Mouse (Mus musculus) heart, postnatal 10 days (tissue): ENCODE results near the gene Cldn19. TPM values are rescaled to one million over a fixed set of nuclear protein-coding genes. Genes with fewer than 3 reads are reported as not detected.
A peak's percentile ranks its signal among the peaks of the same experiment; 100 is the strongest.
"Not testable (repeated sequence)": the region's sequence is repeated elsewhere in the genome, so short reads cannot be mapped to it uniquely, and the experiment has no call there.

Experiments used
- DNase-seq, 2 experiments: peaks; one replicate each; pipeline ENCODE4 v3.0.0; 2021
- intact Hi-C: fragments of 180-260 bp; cut with DNase I; formaldehyde crosslinking; loops from one replicate; pipeline ENCODE4 v1.15.1; 2025
- total RNA-seq, 2 experiments: library from RNA; stranded (reverse); gene quantifications; 2 replicates each; pipeline ENCODE4 v1.2.3; 2021

Gene Cldn19
- total RNA-seq, 2 experiments from 2014 or later = 0.17 to 0.43 TPM

DNA sequence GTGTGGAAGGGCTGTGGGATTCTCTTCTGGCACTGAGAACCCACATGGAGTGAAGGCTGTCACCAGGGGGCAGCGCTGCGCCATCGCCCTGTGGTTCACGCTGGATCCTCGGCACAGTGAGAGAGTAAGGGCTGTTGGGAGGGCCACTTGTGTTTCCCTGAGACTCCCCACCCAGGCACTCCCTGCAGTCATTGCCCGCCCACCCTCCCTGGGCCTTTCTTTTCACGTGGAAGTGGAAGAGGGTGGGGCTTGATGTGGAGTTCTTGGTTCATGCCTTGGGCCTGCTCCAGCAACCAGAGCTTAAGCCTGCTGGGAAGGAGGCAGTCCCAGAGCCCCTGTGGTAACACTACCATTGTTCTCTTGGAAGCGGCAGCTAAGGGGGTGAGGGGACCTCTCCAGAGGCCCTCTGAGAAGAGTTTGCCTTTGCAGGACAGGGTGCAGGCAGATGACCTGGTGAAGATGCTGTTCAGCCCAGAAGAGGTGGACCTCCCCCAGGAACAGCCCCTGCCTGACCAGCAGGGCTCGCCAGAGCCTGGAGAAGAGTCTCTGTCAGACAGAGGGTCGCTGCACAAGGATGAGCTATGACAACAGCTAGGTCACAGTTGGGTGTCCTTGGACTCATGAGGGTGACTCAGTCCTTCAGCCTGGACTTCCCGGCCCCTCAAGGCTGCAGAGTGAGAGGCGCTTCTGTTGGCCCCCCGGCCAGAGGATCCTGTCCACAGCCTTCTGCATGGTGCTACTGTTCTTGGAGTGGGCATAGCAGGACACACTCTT lies 7.6 kb upstream of the Cldn19 start:
- DNase-seq = peak; percentile 83 to 88
- intact Hi-C loops = loop anchor here (1.0 to 10.0 kb wide), 8 partner anchors 28 to 567 kb away; partner anchors contain the start of genes Foxj3, Frg2f1 and Ppih

DNA sequence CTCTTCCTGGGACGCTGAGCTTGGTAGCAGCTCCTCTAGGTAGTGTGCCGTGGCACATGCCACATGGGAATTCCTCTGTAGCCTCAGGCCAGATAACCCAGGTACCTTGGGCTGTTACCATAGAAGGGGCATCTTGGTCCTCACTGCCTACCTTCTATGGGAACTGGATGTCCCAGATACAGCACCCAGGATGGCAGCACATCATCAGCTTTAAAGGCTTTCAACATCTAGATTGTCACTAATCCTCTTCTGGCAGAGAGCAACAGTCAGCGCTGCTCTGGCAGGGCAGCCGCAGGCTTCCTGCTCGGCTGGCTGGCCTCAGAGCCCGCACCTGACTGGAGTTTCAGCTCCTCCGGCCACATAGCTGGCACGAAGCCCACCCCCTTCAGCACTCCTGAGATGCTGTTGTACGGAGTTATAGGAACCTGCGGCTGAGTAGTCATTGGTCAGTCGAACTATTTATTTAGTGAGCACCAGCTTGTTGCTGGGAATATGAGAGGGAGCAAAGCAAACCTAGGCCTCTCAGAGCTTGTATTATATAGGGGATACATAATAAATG lies 6.7 kb upstream of the Cldn19 start:
- no peak for DNase-seq
- intact Hi-C loops = loop anchor here (5.0 to 10.0 kb wide), 5 partner anchors 74 to 566 kb away; partner anchors contain the start of genes Foxj3, Frg2f1 and Ppih

DNA sequence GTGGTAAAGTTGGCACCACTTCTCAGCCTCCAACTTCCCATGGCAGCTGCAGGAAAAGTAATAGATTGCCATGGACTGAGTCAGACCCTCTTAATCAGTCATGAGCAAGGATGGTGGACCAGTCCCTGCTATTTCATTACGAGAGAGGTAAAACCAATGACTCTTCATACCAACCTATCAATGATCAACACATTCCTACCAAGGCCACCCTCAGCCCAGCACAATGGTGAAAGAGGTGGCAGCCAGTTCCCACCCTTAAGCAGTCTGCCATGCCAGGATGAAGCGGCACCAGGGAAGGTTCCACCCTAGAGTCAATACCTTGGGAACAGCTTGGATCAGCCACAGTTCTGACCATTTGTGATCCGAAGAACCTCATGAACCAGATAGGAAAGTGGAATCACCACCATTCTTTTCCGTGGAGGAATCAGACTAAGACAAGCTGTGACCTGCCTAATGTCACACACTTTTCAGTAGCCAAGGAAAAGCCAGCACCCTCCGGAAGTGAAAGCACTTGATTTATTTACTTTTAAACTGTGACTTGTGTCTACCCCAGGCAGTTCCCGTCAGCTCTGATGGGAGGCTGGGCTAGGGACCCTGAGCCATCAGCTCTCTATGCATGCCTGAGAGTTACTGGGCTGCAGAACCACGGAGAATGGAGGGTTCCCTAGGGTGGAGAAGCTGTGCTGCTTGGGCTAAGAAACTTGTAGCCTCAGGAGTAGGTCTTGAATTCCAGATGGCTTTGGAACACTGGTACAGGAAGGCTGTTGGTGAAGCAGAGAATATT lies 3.0 kb upstream of the Cldn19 start:
- intact Hi-C loops = no loop called here
- DNase-seq = no peak

DNA sequence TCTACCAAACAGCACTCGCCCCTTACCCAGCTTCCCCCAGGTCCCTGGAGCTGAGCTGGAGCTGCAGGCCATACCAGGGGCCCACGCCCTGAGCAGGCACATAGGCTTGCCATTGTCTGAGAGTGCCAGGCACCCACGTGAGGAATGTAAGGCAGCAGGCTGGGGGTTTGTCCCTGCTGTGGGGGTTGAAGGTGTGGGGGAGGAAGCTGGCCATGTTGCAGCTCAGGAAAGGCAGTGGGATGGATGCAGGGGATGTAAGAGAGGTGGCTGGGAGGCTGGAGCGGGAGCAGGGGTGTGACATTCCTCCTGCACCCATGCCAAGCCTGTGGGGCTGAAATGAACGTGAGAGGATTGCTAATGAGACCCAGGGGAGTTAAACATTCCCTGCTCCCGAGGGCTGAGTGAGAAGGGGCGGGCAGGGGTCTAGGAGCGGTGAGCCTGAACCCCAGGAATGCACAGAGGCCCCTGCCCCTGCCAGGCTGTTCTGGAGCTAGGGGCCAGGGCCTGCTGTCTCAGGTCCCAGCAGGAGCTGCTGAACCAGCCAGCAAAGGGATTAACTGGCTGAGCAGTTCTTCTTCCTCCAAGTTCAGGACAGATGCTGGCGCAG lies 1.1 kb upstream of the Cldn19 start:
- no peak for DNase-seq
- intact Hi-C loops = no loop called here

DNA sequence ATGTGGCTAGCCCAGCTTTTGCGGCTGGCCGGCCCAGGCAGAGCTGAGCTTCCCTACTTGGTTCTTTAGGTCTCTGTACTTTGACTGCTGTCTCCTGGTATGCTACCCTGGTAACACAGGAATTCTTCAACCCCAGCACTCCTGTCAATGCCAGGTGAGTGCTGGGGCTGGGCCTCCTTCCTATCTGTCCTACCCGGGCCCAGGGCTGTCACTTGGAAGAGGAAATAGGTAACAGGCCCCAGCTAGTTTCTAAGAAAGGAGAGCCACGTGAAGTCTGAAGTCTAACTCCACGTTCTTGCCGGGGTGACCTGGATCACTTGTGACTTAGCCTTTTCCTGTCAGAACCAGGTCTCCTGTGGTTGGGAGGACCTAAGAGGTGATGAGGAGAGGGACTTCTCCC lies 1.9 kb downstream of the Cldn19 start:
- no peak for DNase-seq
- intact Hi-C loops = no loop called here

DNA sequence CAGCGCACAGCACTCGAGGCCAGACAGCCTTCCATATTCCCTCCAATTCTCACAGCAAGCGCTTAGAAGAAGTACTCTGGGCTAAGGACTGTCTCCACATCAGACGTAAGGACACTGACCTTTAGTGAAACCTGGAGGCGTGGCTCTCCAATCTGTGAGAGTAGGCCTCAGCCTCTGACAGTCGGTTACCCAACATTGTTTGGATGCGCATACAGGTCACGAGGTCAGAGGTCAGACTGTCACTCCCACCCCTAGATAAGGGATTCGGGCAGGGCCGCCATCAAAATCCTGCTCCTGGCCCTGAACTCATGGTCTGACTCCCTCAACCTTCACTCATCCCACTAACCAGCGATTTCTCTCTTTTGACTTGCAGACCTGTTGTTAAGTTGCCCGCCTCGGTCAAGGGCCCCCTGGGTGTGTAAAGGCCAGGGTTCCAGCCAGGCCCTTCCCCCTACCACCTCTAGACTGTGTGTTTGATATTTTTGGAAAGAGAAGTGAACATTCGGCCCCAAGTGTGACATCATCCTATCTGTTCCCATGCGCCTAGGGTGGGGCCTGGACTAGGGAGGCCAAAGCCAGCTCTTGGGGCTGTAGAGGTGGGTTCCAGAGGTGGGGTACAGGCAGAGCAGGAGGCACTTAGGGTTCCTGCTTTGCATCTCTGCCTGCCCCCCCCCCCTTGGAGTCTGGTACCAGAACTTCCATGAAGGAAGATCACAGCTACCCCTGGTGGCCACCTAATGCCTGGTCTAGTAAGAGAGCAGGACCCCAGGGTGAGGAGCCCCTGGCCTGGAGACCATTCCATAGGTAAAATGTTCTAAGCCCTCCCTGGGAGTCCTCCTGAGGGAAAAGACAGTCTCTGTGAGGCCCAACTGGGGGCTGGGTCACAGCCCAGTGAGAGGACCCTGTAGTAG lies 4.4 kb downstream of the Cldn19 start:
- intact Hi-C loops = no loop called here
- DNase-seq = no peak

DNA sequence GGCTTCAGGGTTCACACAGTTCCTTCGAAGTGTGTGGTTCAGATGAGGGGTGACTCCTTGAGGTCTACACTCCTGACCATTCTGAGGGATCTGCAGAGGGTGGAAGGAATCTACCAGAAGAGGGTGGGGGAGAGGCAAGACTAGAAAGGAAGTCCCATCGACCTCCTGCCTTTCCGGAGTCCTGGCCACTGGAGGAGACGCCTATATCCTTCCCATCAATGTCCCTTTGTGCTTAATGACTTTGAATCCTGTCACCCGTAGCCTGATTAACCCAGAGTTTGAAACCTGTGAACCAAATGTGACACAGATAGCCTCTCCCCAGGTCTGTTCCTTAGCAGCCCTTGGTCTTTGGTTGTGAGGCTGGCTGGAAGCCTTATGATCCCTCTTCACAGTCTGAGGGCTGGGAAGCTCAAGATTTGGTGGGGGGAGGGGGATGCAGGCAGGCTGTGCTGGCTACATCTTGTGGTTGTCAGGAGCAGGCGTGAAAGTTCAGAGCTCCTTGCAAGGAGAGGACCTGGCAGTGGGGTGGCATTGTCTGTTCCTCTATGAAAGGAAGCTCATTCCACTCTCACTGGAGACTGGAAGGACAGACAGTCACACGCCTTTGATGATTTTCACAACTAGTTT lies 6.0 kb downstream of the Cldn19 start:
- DNase-seq = no peak
- intact Hi-C loops = no loop called here

DNA sequence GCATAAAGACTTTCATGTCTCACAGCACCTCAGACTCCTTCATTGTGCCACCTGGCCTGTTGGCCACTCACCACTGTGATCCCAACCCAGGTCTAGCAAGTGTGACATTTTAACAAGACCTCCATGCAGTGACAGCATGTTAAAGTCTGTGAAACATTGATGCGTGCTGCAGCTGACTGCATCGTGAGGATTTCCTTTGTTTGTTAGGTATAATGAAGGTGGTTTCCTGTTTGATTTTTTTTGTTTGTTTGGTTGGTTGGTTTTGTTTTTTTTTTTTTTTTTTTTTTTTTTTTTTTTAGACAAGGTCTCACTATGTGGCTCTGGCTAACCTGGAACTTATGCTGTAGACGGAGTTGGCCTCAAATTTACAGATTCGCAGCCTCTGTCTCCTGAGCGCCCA lies 7.3 kb downstream of the Cldn19 start:
- intact Hi-C loops = no loop called here
- no peak for DNase-seq

DNA sequence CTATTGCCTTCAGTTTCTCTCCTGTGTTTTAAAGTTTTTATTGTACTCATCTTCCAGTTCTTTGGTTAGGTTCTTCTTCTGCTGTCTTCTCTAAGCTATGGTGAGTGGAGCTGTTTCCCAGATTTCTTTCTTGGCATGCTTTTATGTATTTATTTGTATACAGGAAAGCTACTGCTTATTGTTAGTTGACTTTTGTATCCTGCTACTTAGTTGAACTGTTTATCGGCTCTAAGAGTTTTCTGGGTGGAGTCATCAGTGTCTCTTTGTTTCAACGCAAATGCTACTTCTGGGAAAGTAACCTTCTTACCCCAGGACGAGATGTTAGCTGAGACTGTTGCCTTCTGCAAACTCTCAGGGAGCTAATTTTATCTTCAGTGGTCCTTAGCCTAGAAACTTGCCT lies 8.2 kb downstream of the Cldn19 start:
- no peak for DNase-seq
- intact Hi-C loops = no loop called here

DNA sequence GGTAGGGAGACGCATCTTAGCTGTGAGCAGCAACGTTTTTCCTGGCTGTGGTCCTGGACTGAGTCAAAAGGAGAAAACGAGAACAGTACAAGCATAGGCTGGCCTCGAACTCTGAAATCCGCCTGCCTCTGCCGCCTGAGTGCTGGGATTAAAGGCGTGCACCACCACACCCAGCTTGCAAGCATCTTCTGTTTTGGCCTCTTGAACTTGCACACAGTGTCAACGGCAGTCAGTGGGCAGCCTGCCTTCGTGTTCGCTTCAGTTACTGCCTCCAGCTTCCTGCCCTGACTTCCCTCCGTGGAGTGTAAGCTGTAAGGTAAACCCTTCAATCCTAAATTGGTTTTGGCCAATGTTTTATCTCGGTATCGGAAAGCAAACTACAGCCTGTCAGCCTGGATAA lies 11.4 kb downstream of the Cldn19 start:
- DNase-seq = no peak
- intact Hi-C loops = no loop called here

DNA sequence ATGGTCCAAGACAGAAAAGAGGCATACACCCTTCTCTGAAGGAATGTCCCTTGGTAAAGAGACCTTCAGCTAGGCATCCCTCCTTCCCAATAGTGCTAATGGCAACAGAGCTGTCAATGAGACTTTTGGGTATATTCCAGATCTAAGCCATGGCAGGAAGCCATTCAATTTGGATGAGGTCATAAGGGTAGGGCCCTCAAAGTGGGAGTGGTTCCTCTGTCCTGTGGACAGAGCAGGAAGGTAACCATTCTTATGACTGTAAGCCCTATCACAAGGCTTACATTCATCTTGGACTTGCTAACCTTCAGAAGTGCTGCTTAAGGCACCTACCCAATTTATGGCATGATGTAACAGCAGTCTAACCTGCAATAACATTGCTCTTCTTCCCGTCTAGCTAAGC lies 19.4 kb downstream of the Cldn19 start:
- intact Hi-C loops = loop anchor here (1.0 to 2.0 kb wide), 2 partner anchors 18 to 27 kb away; no protein-coding TSS in a partner anchor
- peak; percentile 68 to 75 for DNase-seq

DNA sequence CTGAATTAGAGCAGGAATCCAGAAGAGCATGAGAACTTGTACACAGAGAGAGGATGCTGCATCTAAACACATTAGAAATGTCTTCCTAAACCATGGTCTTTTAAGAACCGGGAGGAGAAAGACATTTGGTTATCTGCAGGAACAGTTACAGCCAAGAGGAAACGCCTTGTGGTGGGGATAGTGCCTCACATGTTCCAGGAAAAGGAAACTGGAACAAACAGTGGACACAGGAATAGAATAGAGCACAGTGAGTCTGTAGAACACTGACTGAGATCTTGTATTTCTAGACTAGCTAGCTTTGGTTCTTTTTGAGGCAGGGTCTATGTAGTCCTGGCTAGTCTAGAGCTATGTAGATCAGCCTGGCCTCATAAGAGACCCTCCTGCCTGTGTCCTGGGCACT lies 20.0 kb downstream of the Cldn19 start:
- intact Hi-C loops = loop anchor here (1.0 to 2.0 kb wide), 2 partner anchors 18 to 28 kb away; no protein-coding TSS in a partner anchor
- peak; percentile 40 to 47 for DNase-seq

DNA sequence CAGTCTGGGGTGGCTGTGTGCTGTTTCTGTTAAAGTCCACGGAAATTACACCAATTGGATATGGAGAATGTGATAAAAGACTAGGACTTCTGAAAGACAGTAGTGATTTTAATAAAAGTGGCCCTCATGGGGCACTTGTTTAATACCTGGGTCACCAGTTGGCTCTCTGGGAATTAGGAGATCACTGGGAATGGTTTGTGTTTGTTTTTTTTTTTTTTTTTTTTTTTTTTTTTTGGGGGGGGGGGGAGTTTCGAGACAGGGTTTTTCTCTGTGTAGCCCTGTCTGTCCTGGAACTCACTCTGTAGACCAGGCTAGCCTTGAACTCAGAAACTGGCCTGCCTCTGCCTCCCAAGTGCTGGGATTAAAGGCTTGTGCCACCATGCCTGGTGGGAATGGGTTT lies 20.5 kb downstream of the Cldn19 start:
- intact Hi-C loops = loop anchor here (1.0 to 2.0 kb wide), 2 partner anchors 17 to 28 kb away; no protein-coding TSS in a partner anchor
- no peak for DNase-seq

DNA sequence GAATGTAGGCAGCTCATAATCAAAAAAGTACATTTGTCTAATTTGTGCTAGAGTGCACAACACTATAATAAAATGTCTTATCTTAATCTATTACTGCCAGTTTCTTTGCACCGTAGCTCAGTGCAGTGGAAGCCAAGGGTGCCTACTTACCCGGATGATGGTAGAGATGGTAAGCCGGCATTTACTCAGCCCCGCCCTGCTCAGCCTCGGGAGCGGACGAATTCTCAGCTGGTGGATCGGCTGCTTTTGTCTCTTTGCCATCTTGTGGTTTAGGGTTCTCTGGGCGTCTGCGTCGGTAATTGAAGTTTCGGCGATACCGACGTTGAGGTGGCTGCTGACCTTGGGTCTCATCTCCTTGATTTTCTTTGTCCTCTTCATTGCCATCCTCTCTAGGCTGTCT lies 23.6 kb downstream of the Cldn19 start:
- DNase-seq, intact Hi-C loops: not testable (repeated sequence)

DNA sequence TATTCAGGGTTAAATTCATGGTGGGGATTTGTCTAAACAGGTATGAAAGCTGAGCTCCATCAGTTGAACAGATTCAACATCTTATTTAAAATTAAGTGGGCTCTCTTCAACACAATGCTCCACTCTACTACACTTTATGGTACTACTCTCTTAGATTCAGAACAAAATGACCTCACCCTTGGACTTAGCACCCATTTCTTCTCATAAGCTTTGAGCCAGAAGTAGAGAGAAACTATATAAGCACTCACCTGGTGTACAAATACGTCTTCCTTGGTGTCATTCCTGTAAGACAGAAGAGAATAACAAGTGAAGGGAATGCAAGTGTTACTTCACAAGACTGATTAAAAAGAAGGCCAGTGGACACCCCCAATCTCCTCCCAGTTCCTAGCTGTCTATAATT lies 29.6 kb downstream of the Cldn19 start:
- DNase-seq = no peak
- intact Hi-C loops = no loop called here

DNA sequence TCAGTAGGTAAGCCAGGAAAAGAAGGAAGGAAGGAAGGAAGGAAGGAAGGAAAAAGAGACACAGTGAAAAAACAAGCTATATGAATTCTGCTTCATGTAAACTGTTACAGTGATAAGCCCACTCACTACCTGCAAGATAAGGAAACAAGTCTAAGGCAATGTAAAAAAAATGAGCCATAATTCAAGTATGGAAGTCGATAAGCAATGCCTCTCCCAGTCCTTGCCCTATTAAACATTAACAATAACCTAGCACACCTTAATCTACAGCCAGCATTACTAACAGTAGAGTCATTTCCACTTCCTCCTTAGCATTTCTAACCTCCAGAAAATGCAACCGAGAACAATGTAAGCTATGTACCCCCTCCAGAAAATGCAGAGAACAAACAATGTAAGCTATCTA lies 30.1 kb downstream of the Cldn19 start:
- no peak for DNase-seq
- intact Hi-C loops = no loop called here

DNA sequence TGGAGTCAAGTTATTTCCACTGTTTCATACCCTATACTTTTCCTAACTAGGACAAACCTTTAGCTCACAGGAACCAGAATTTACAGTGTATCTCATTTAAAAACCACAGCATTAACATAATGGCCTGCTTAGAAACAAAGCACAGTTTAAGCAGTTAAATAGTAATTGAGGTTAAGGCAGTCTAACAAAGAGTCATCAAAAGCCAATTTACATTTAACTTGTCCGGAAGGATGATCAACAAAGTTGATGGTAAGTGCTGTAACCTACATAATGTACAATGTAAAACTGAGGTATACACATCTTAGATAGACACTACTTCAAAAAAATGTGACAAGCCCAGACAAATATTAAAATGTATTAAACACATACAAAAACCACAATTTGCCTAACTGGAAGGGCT lies 36.7 kb downstream of the Cldn19 start:
- intact Hi-C loops = loop anchor here (2.0 kb wide), 2 partner anchors 17 to 29 kb away; partner anchors contain the start of gene Ppih
- no peak for DNase-seq

DNA sequence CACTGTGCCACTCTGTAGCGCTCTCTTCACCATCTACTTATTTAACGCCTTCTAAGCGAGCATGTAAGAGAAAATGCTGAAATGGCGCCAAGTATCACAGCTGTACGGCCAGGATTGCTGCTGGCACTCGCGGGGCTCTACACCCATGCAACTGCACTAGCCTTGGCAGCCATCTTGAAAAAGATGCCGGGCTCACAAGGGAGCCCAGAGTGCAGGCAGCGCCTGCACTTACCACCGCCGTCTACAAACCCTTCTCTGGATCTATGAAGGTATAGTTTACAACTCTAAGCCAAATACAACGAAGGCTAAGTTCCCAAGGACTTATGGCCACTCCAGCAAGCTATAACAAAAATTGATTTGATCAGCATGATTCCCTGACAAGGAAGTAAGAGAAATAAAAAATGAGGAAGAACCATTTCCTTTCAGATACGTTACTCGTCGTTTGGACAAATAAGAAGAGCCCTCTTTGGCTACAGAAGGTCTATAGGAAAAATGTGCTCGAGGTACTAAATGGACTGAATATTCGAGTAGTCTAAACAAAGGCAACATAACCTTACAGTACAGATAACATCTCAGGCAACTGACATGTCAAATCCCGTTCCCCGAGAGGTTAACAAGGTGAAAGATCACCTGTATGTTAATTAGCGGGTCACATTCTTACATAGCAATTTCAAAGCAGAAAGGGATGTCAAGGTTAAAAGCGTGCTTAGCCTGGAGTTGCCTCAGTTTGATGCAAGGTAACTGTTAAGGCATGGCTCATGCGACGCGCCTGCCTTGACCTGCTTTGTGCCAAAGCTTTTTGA lies 37.8 kb downstream of the Cldn19 start:
- peak; percentile 73 to 75 for DNase-seq
- intact Hi-C loops = loop anchor here (2.0 kb wide), 2 partner anchors 18 to 28 kb away; partner anchors contain the start of gene Ppih
